Mouse (Mus musculus) MEL (cell line): ENCODE measurements around the gene Cep104. TPM values are rescaled to one million over a fixed set of nuclear protein-coding genes. Genes with fewer than 3 reads are reported as not detected.
A peak's percentile ranks its signal among the peaks of the same experiment; 100 is the strongest.

Source experiments
- DNase-seq: peaks from one replicate; pipeline ENCODE4 v3.0.0; 2011; ENCODE audit warnings: low read depth, low spot score
- H3K27ac ChIP-seq: 2 replicates; pipeline ENCODE4 v1.5.1; 2012; ENCODE audit warnings: low read depth, mild to moderate bottlenecking, control low read depth, low read length, moderate library complexity; ENCODE audit not compliant: control insufficient read depth
- H3K27me3 ChIP-seq, 2 experiments: fragments of 150-350 bp in 1 of 2; sonication (generic) in 1 of 2; 2 replicates each; pipeline ENCODE4 v1.6.1; 2012; ENCODE audit warnings: low read length in 2 of 2, mild to moderate bottlenecking in 2 of 2, improper control_type of control experiment in 1 of 2, moderate library complexity in 1 of 2; ENCODE audit not compliant: insufficient read depth in 2 of 2, control insufficient read depth in 1 of 2
- H3K36me3 ChIP-seq, 2 experiments: 2 replicates each; pipeline ENCODE4 v1.6.1; 2012 to 2014; ENCODE audit warnings: low read length in 2 of 2, improper control_type of control experiment in 1 of 2, inconsistent platforms in 1 of 2, mild to moderate bottlenecking in 1 of 2; ENCODE audit not compliant: insufficient read depth in 2 of 2, control insufficient read depth in 1 of 2
- H3K4me1 ChIP-seq, 2 experiments: fragments of 150-350 bp in 1 of 2; sonication (generic) in 1 of 2; 2 replicates each; pipeline ENCODE4 v1.6.1; 2012; ENCODE audit warnings: low read length in 2 of 2, improper control_type of control experiment in 1 of 2, mild to moderate bottlenecking in 1 of 2; ENCODE audit not compliant: insufficient read depth in 2 of 2, control insufficient read depth in 1 of 2
- H3K4me3 ChIP-seq, 2 experiments: fragments of 150-350 bp in 1 of 2; sonication (generic) in 1 of 2; 2 replicates each; pipeline ENCODE4 v1.5.1; 2012; ENCODE audit warnings: low read depth in 2 of 2, low read length in 2 of 2, mild to moderate bottlenecking in 2 of 2, moderate library complexity in 2 of 2, control low read depth in 1 of 2, improper control_type of control experiment in 1 of 2; ENCODE audit not compliant: control insufficient read depth in 1 of 2, insufficient read depth in 1 of 2
- H3K79me2 ChIP-seq: 2 replicates; pipeline ENCODE4 v1.6.1; 2012; ENCODE audit warnings: mild to moderate bottlenecking, low read length, moderate library complexity; ENCODE audit not compliant: control insufficient read depth, poor library complexity, insufficient read depth
- H3K9ac ChIP-seq: 2 replicates; pipeline ENCODE4 v1.6.1; 2012; ENCODE audit warnings: low read depth, mild to moderate bottlenecking, control low read depth, low read length, moderate library complexity; ENCODE audit not compliant: control insufficient read depth, poor library complexity, severe bottlenecking
- H3K9me3 ChIP-seq: fragments of 150-350 bp; sonication (generic); replicated peaks from 2 replicates; pipeline ENCODE4 v1.6.1; 2012; ENCODE audit warnings: mild to moderate bottlenecking, low read length, improper control_type of control experiment, moderate library complexity; ENCODE audit not compliant: insufficient read depth
- CHD1 ChIP-seq: IDR thresholded peaks from 2 replicates; pipeline ENCODE4 v1.6.1; 2012; ENCODE audit warnings: low read depth, mild to moderate bottlenecking, inconsistent platforms, low read length, improper control_type of control experiment
- CHD2 ChIP-seq: IDR thresholded peaks from 2 replicates; pipeline ENCODE4 v1.6.1; 2011; ENCODE audit warnings: low read length, improper control_type of control experiment
- E2F4 ChIP-seq: IDR thresholded peaks from 2 replicates; pipeline ENCODE4 v1.6.1; 2011; ENCODE audit warnings: low read depth, low read length, improper control_type of control experiment, borderline replicate concordance
- EP300 ChIP-seq, 2 experiments: IDR thresholded peaks; 2 replicates each; pipeline ENCODE4 v1.6.1; 2011; ENCODE audit warnings: improper control_type of control experiment in 2 of 2, low read length in 2 of 2, low read depth in 1 of 2, mild to moderate bottlenecking in 1 of 2
- ETS1 ChIP-seq: IDR thresholded peaks from 2 replicates; pipeline ENCODE4 v1.6.1; 2012; ENCODE audit warnings: low read depth, mild to moderate bottlenecking, inconsistent platforms, low read length, improper control_type of control experiment, moderate library complexity
- GABPA ChIP-seq: IDR thresholded peaks from 2 replicates; pipeline ENCODE4 v1.6.1; 2012; ENCODE audit warnings: low read depth, mild to moderate bottlenecking, inconsistent platforms, low read length, improper control_type of control experiment, moderate library complexity
- GATA1 ChIP-seq: IDR thresholded peaks from 2 replicates; pipeline ENCODE4 v1.6.1; 2011; ENCODE audit warnings: low read depth, low read length, improper control_type of control experiment
- JUND ChIP-seq: IDR thresholded peaks from 2 replicates; pipeline ENCODE4 v1.6.1; 2011; ENCODE audit warnings: low read depth, mild to moderate bottlenecking, improper control_type of control experiment, low read length
- KAT2A ChIP-seq: conservative IDR thresholded peaks from 2 replicates; pipeline ENCODE4 v1.6.1; 2012; ENCODE audit warnings: low read depth, low read length, improper control_type of control experiment, inconsistent platforms
- MAZ ChIP-seq: IDR thresholded peaks from 2 replicates; pipeline ENCODE4 v1.6.1; 2012; ENCODE audit warnings: low read depth, mild to moderate bottlenecking, inconsistent platforms, low read length, improper control_type of control experiment
- MEF2A ChIP-seq: IDR thresholded peaks from 2 replicates; pipeline ENCODE4 v1.6.1; 2014; ENCODE audit warnings: low read depth, mild to moderate bottlenecking, inconsistent platforms, low read length, improper control_type of control experiment; ENCODE audit not compliant: poor library complexity, insufficient replicate concordance, severe bottlenecking; ENCODE audit errors: extremely low read depth
- MXI1 ChIP-seq: IDR thresholded peaks from 2 replicates; pipeline ENCODE4 v1.6.1; 2011; ENCODE audit warnings: mild to moderate bottlenecking, low read depth, low read length, improper control_type of control experiment
- MYB ChIP-seq: IDR thresholded peaks from 2 replicates; pipeline ENCODE4 v1.6.1; 2011; ENCODE audit warnings: mild to moderate bottlenecking, low read depth, low read length, improper control_type of control experiment
- MYC ChIP-seq: IDR thresholded peaks from 2 replicates; pipeline ENCODE4 v1.6.1; 2011; ENCODE audit warnings: low read depth, mild to moderate bottlenecking, low read length, improper control_type of control experiment, moderate library complexity
- NRF1 ChIP-seq: IDR thresholded peaks from 2 replicates; pipeline ENCODE4 v1.6.1; 2014; ENCODE audit warnings: low read depth, mild to moderate bottlenecking, inconsistent platforms, low read length, improper control_type of control experiment, moderate library complexity; ENCODE audit not compliant: poor library complexity, insufficient read depth, severe bottlenecking
- POLR2AphosphoS2 ChIP-seq: IDR thresholded peaks from 2 replicates; pipeline ENCODE4 v1.6.1; 2011; ENCODE audit warnings: low read length, improper control_type of control experiment
- POLR2AphosphoS5 ChIP-seq: IDR thresholded peaks from 2 replicates; pipeline ENCODE4 v1.6.1; 2012; ENCODE audit warnings: low read depth, borderline replicate concordance, mild to moderate bottlenecking, inconsistent platforms, low read length, moderate library complexity, mixed read lengths
- RAD21 ChIP-seq: IDR thresholded peaks from 2 replicates; pipeline ENCODE4 v1.6.1; 2011; ENCODE audit warnings: mild to moderate bottlenecking, low read depth, low read length, improper control_type of control experiment
- RCOR1 ChIP-seq: IDR thresholded peaks from 2 replicates; pipeline ENCODE4 v1.6.1; 2012; ENCODE audit warnings: low read depth, mild to moderate bottlenecking, inconsistent platforms, low read length, improper control_type of control experiment
- SIN3A ChIP-seq: IDR thresholded peaks from 2 replicates; pipeline ENCODE4 v1.6.1; 2012; ENCODE audit warnings: low read length, improper control_type of control experiment, inconsistent platforms
- SMC3 ChIP-seq: IDR thresholded peaks from 2 replicates; pipeline ENCODE4 v1.6.1; 2011; ENCODE audit warnings: low read depth, low read length, improper control_type of control experiment
- TAL1 ChIP-seq: IDR thresholded peaks from 2 replicates; pipeline ENCODE4 v1.6.1; 2012; ENCODE audit warnings: mild to moderate bottlenecking, inconsistent platforms, low read length, moderate library complexity, mixed read lengths
- TBP ChIP-seq: IDR thresholded peaks from 2 replicates; pipeline ENCODE4 v1.8.0; 2011; ENCODE audit warnings: low read depth, low read length, improper control_type of control experiment
- UBTF ChIP-seq: IDR thresholded peaks from 2 replicates; pipeline ENCODE4 v1.6.1; 2012; ENCODE audit warnings: low read depth, mild to moderate bottlenecking, inconsistent platforms, low read length, improper control_type of control experiment, moderate library complexity, borderline replicate concordance; ENCODE audit not compliant: insufficient read depth
- ZKSCAN1 ChIP-seq: IDR thresholded peaks from 2 replicates; pipeline ENCODE4 v1.6.1; 2012; ENCODE audit warnings: low read depth, mild to moderate bottlenecking, inconsistent platforms, low read length, improper control_type of control experiment, moderate library complexity
- polyA plus RNA-seq, 2 experiments: library from polyadenylated mRNA; stranded (reverse) in 1 of 2; unstranded in 1 of 2; fragments of >175 nt in 1 of 2; fragments of >200 nt in 1 of 2; gene quantifications; 2 replicates each; pipeline versions ENCODE4 v1.2.1 to v1.2.4; 2012; ENCODE audit warnings: low replicate concordance in 2 of 2, low read depth in 1 of 2; ENCODE audit not compliant: insufficient read length in 2 of 2, insufficient read depth in 1 of 2, missing spikeins in 1 of 2
- total RNA-seq: library from RNA; depleted of rRNA; stranded (reverse); fragments of 300-350 nt; gene quantifications from 2 replicates; pipeline ENCODE4 v1.2.3, GENCODE M21; 2012

Cep104 gene
- total and polyA plus RNA-seq, 3 experiments = 8.5 to 19.9 TPM; not detected in 1

DNA sequence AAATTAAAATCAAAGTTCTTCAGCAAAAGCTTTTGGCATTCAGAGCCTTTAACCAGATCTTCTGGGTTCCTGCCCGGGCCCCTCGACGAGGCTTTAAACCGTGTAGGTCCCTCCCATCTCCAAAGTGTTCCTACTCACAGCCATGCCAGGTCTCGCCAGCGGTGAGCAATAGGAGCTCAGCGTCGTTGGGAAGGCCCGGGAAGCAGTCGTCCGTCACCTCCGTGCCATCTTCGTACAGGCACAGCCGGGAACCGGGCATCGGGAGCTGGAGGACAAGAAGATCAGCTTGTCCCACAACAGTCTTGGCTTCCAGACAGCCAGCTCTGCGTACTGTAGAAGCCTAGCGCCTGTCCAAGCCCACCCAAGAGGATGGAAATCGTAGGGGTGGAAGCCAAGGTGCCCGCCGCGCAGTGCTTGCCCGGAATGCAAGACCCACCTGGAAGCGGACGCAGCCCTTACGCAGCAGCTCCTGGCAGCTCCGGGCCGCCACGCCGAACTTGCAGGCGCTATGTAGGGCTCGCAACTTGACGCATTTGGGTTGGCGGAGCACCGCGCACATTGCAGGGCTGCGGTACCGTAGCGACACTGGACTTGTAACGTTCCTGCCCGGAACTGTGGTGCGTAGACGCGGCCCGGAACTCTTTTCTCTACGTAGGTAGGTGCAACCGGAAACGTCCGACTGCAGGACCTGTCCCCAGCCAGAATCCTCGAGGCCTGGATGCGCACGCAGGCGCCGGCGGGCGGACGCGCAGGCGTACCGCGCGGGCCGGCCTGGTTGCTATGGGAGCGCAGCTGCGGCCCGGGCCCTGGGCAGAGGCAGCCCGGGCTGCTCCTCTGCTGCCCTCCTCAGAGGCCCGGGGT, at the start of gene Cep104, which contains the start of gene Dffb (continued):
- TF ChIP-seq E2F4 (no peak), MAZ (peak; percentile 79; the same call in 1 of the 2 replicates), ZKSCAN1 (no peak), NRF1 (peak; percentile 94)

GRCm38 (mm10) chr4:153928772-153929299, 46.2 kb upstream of the Cep104 start:
- no peak for DNase-seq
- Histone ChIP-seq H3K36me3 (no peaks in the 10 kb centered on the region), H3K79me2 (no peaks in the 10 kb centered on the region), H3K4me1 (no peaks in the 10 kb centered on the region), H3K27me3 (no peaks in the 10 kb centered on the region), H3K4me3 (no peak overlapping the region), H3K9ac (no peak overlapping the region), H3K27ac (no peak overlapping the region), H3K9me3 (no peaks in the 10 kb centered on the region)
- TF ChIP-seq POLR2AphosphoS5 = no peak
- no peak for TF ChIP-seq SIN3A
- no peak for TF ChIP-seq UBTF
- TF ChIP-seq KAT2A = no peak
- TF ChIP-seq RAD21 = no peak
- no peak for TF ChIP-seq JUND
- TF ChIP-seq ZKSCAN1 = no peak
- TF ChIP-seq SMC3 = no peak
- TF ChIP-seq MXI1 = no peak
- TF ChIP-seq CHD2 = no peak
- no peak for TF ChIP-seq POLR2AphosphoS2
- no peak for TF ChIP-seq MYB
- TF ChIP-seq NRF1 = no peak
- TF ChIP-seq ETS1 = no peak
- TF ChIP-seq MYC = no peak

DNA sequence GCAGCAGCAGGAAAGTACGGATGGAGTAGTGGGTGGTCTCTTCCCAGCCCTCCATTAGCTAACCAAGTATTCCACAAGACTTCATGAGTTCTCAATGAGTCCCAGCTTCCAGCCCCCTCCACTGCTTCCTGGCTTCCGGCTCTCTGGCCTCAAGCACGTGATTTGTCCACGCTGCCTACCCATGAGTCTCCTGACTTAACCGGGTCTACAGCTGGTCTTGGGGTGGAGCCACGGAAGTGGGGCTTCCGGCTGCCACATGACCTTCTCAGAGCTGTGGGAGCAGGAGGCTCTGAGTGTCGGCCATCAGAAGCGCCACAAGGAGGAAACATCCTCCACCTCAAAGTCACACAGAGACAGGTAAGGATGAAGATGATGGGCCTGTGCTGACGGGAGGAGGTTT, 45.6 kb upstream of the Cep104 start:
- H3K9me3 ChIP-seq = no peaks in the 10 kb centered on the region
- no peak for DNase-seq
- H3K4me3 ChIP-seq = no peak overlapping the region
- no peaks in the 10 kb centered on the region for H3K36me3 ChIP-seq
- no peaks in the 10 kb centered on the region for H3K27me3 ChIP-seq
- H3K4me1 ChIP-seq = no peaks in the 10 kb centered on the region
- no peak for TF ChIP-seq RAD21
- TF ChIP-seq CHD1 = no peak
- TF ChIP-seq SIN3A = no peak
- no peak for TF ChIP-seq TBP
- TF ChIP-seq UBTF = no peak
- TF ChIP-seq MYB = no peak
- no peak for TF ChIP-seq RCOR1
- TF ChIP-seq KAT2A = no peak
- no peak for TF ChIP-seq TAL1
- TF ChIP-seq MAZ = no peak
- TF ChIP-seq GABPA = no peak
- TF ChIP-seq MYC = no peak
- TF ChIP-seq MEF2A = no peak
- TF ChIP-seq GATA1 = no peak
- TF ChIP-seq MXI1 = no peak
- TF ChIP-seq CHD2 = no peak
- no peak for TF ChIP-seq EP300 (IDR thresholded peaks at IDR 0.05; ENCODE audit: low read depth in 1 of 2, low read length in 2 of 2)
- TF ChIP-seq, all 39 proteins: peak for 0
- H3K9ac ChIP-seq = no peak overlapping the region
- no peaks in the 10 kb centered on the region for H3K79me2 ChIP-seq
- H3K27ac ChIP-seq = no peak overlapping the region
